In the genomic region with DNA sequence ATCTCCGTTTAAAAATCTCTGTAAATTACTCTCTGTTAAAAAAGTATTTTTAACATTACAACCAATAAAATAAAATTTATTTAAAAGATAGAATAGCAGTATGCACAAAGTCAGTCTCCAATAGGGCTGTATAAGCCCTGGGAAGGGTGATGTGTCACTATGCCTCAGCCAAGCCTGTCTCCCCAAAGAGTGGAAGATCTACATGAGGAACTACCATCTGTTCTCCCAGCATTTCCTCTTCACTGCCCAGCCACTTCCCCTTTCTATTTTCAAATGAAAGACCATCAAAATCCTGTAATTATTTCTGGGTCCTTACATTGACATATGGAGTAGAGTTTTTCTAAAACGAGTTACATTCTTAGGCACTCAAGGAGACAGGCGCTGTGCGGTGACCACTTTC, we compare ENCODE assay signal across 21 mouse cellular contexts. TPM values are rescaled to one million over a fixed set of nuclear protein-coding genes. Genes with fewer than 3 reads are reported as not detected.
A peak's percentile ranks its signal among the peaks of the same experiment; 100 is the strongest.
DNase-seq lines count a peak whose midpoint lies in the region; ATAC-seq lines count a peak whose summit lies in the region.
"Had no signal": no experiment of that assay in that cellular context is flagged by ENCODE, and none has a peak within 500 bp of the region (broad histone marks: within the 10 kb centered on the region; RNA-seq: fewer than 3 reads in every experiment).

No protein-coding gene starts in this region.

- no peak overlapping the region for H3K4me3 ChIP-seq in liver, embryonic 12.5 days
- no peak overlapping the region for H3K4me3 ChIP-seq in liver, embryonic 11.5 days (ENCODE audit: low read depth, low read length)
- H3K4me3 ChIP-seq in hindbrain, embryonic 14.5 days (replicated peaks; ENCODE audit: low read length), result no peak overlapping the region
- H3K4me3 ChIP-seq: embryonic facial prominence, embryonic 15.5 days; forebrain, embryonic 12.5 days; limb, embryonic 12.5 days; midbrain, embryonic 12.5 days had no signal

- no peak overlapping the region for H3K9ac ChIP-seq in liver, embryonic 12.5 days
- no peak overlapping the region for H3K9ac ChIP-seq in liver, embryonic 11.5 days (ENCODE audit: low read depth, low read length)
- H3K9ac ChIP-seq in hindbrain, embryonic 14.5 days, result no peak overlapping the region
- H3K9ac ChIP-seq: embryonic facial prominence, embryonic 15.5 days; forebrain, embryonic 12.5 days; limb, embryonic 12.5 days; lung, embryonic 14.5 days; midbrain, embryonic 12.5 days had no signal

- no peaks in the 10 kb centered on the region for H3K27me3 ChIP-seq in liver, embryonic 12.5 days (replicated peaks)
- no peaks in the 10 kb centered on the region for H3K27me3 ChIP-seq in liver, embryonic 11.5 days (replicated peaks; ENCODE audit: control insufficient read depth, insufficient read depth, low read length)
- H3K27me3 ChIP-seq in hindbrain, embryonic 14.5 days (ENCODE audit: control insufficient read depth, insufficient read depth, low read length), result no peaks in the 10 kb centered on the region
- H3K27me3 ChIP-seq: embryonic facial prominence, embryonic 15.5 days; forebrain, embryonic 12.5 days; limb, embryonic 12.5 days; midbrain, embryonic 12.5 days had no signal

- intact Hi-C loops in heart, postnatal 10 days (cut with DNase I), result no loop called here

- H3K9me3 ChIP-seq in liver, embryonic 12.5 days (replicated peaks), result no peaks in the 10 kb centered on the region
- H3K9me3 ChIP-seq in liver, embryonic 11.5 days (ENCODE audit: control insufficient read depth, low read length), result no peaks in the 10 kb centered on the region
- H3K9me3 ChIP-seq in hindbrain, embryonic 14.5 days (ENCODE audit: control insufficient read depth, low read length), result no peaks in the 10 kb centered on the region
- H3K9me3 ChIP-seq: embryonic facial prominence, embryonic 15.5 days; forebrain, embryonic 12.5 days; limb, embryonic 12.5 days; midbrain, embryonic 12.5 days had no signal

- no peaks in the 10 kb centered on the region for H3K36me3 ChIP-seq in liver, embryonic 12.5 days
- H3K36me3 ChIP-seq in liver, embryonic 11.5 days (ENCODE audit: control insufficient read depth, insufficient read depth, low read length), result no peaks in the 10 kb centered on the region
- no peaks in the 10 kb centered on the region for H3K36me3 ChIP-seq in hindbrain, embryonic 14.5 days (replicated peaks; ENCODE audit: control insufficient read depth, insufficient read depth)
- H3K36me3 ChIP-seq: embryonic facial prominence, embryonic 15.5 days; forebrain, embryonic 12.5 days; limb, embryonic 12.5 days; midbrain, embryonic 12.5 days had no signal

- H3K27ac ChIP-seq in liver, embryonic 12.5 days, result no peak overlapping the region
- H3K27ac ChIP-seq in liver, embryonic 11.5 days (ENCODE audit: low read depth, low read length), result no peak overlapping the region
- H3K27ac ChIP-seq in hindbrain, embryonic 14.5 days, result no peak overlapping the region
- H3K27ac ChIP-seq: embryonic facial prominence, embryonic 15.5 days; forebrain, embryonic 12.5 days; hindbrain, postnatal 0 days; limb, embryonic 12.5 days; midbrain, embryonic 12.5 days had no signal

- peak; percentile 44; the same call in 1 of the 2 replicates for ATAC-seq in liver, embryonic 12.5 days
- ATAC-seq in liver, embryonic 11.5 days (replicated peaks; ENCODE audit: low FRiP score), result no peak
- peak; percentile 94 for ATAC-seq in granulocyte monocyte progenitor cell, adult 5-6 weeks (replicated peaks; ENCODE audit: poor library complexity, severe bottlenecking)
- ATAC-seq in hindbrain, embryonic 14.5 days (ENCODE audit: low FRiP score), result no peak
- ATAC-seq: hindbrain, postnatal 0 days had no signal

- 35% methylated on average over 4 of the region's 4 CpGs for WGBS in liver, embryonic 12.5 days (ENCODE audit: insufficient replicate concordance)
- 49% methylated on average over 4 of the region's 4 CpGs for WGBS in liver, embryonic 11.5 days
- 89% methylated on average over 4 of the region's 4 CpGs for WGBS in hindbrain, embryonic 14.5 days

- H3K4me1 ChIP-seq in liver, embryonic 12.5 days, result no peaks in the 10 kb centered on the region
- no peaks in the 10 kb centered on the region for H3K4me1 ChIP-seq in liver, embryonic 11.5 days (replicated peaks; ENCODE audit: control insufficient read depth, insufficient read depth, low read length)
- H3K4me1 ChIP-seq in hindbrain, embryonic 14.5 days (replicated peaks; ENCODE audit: control insufficient read depth, insufficient read depth, low read length), result no peaks in the 10 kb centered on the region
- H3K4me1 ChIP-seq: embryonic facial prominence, embryonic 15.5 days; forebrain, embryonic 12.5 days; limb, embryonic 12.5 days; midbrain, embryonic 12.5 days had no signal

- H3K4me2 ChIP-seq in liver, embryonic 12.5 days, result no peak overlapping the region
- no peak overlapping the region for H3K4me2 ChIP-seq in liver, embryonic 11.5 days
- H3K4me2 ChIP-seq in hindbrain, embryonic 14.5 days (replicated peaks), result no peak overlapping the region
- H3K4me2 ChIP-seq: embryonic facial prominence, embryonic 15.5 days; forebrain, embryonic 12.5 days; limb, embryonic 12.5 days; lung, embryonic 14.5 days; midbrain, embryonic 12.5 days had no signal

- DNase-seq in heart, adult 11 months, result peak; percentile 94
- DNase-seq in heart, postnatal 10 days, result no peak
- no peak for DNase-seq in liver, embryonic 11.5 days (ENCODE audit: low spot score)
- peak; percentile 11 for DNase-seq in skeletal muscle tissue, adult 2 months (ENCODE audit: low read depth, low spot score)
- no peak for DNase-seq in hindbrain, embryonic 14.5 days (ENCODE audit: low spot score)
- no peak for DNase-seq in thymus, postnatal 14 days
- DNase-seq: cerebellum, adult 9-10 months; heart, postnatal 14 days; lung, embryonic 14.5 days had no signal

RNA-seq across cellular contexts. Expression of a gene that starts 2.3 kb away (rescaled TPM):
- total RNA-seq in heart, postnatal 10 days (2021), result not detected
- not detected in 2 replicates for polyA plus RNA-seq in liver, embryonic 12.5 days (2016; fragmentation: Nextera tagmentation; extraction: Ambion mirVana)
- not detected in 2 replicates for polyA plus RNA-seq in liver, embryonic 11.5 days (2014; fragmentation: Nextera tagmentation; extraction: Ambion mirVana)
- total RNA-seq in granulocyte monocyte progenitor cell, adult 5-6 weeks (2014; fragmentation: Nextera tagmentation), result not detected in 2 replicates
- total RNA-seq in granulocyte monocyte progenitor cell, adult 5-6 weeks (2017), result 0.21 TPM in 1 of 2 replicates, not detected in the other
- polyA plus RNA-seq in hindbrain, embryonic 14.5 days (2014; fragmentation: Nextera tagmentation; extraction: Ambion mirVana), result 0.12 TPM in 1 of 2 replicates, not detected in the other
- total RNA-seq: heart, postnatal 14 days; hindbrain, postnatal 0 days; layer of hippocampus, adult 18-20 months had no signal
- polyA plus RNA-seq: forebrain, embryonic 12.5 days; kidney, embryonic 14.5 days; limb, embryonic 12.5 days; midbrain, embryonic 12.5 days had no signal

RNA-seq across cellular contexts. Expression of a gene that starts 48.8 kb away (rescaled TPM):
- total RNA-seq in heart, postnatal 10 days (2021), result not detected
- polyA plus RNA-seq in liver, embryonic 12.5 days (2016; fragmentation: Nextera tagmentation; extraction: Ambion mirVana), result not detected in 2 replicates
- polyA plus RNA-seq in liver, embryonic 11.5 days (2014; fragmentation: Nextera tagmentation; extraction: Ambion mirVana), result not detected in 2 replicates
- total RNA-seq in granulocyte monocyte progenitor cell, adult 5-6 weeks (2014; fragmentation: Nextera tagmentation), result not detected in 2 replicates
- total RNA-seq in granulocyte monocyte progenitor cell, adult 5-6 weeks (2017), result not detected in 2 replicates
- polyA plus RNA-seq in hindbrain, embryonic 14.5 days (2014; fragmentation: Nextera tagmentation; extraction: Ambion mirVana), result not detected in 2 replicates
- total RNA-seq: gastrocnemius, postnatal 4 days; heart, postnatal 14 days; hindbrain, postnatal 0 days; layer of hippocampus, adult 18-20 months; left cerebral cortex, adult 8-10 months had no signal
- polyA plus RNA-seq: brain, embryonic 14.5 days; forebrain, embryonic 12.5 days; hindbrain, postnatal 0 days; kidney, embryonic 14.5 days; limb, embryonic 12.5 days; lung, embryonic 14.5 days; midbrain, embryonic 12.5 days had no signal

Comparison
In these comparisons a context has a peak if more than half of its experiments do, and no peak if none do; other contexts are left out.
1. DNase-seq: peak in heart, adult 11 months (single experiment) and skeletal muscle tissue, adult 2 months (single experiment); none in heart, postnatal 10 days (0 of 2), liver, embryonic 11.5 days (single experiment), hindbrain, embryonic 14.5 days (single experiment) and thymus, postnatal 14 days (single experiment).
2. ATAC-seq: peak in liver, embryonic 12.5 days (single experiment) and granulocyte monocyte progenitor cell, adult 5-6 weeks (single experiment); none in liver, embryonic 11.5 days (single experiment) and hindbrain, embryonic 14.5 days (single experiment).